Mouse (Mus musculus) CD4-positive helper T cell, adult 2 months (primary cell): ENCODE data around the gene Nat9.

Experiments used
- DNase-seq: peaks from one replicate; pipeline ENCODE4 v3.0.0-alpha.2; 2012; ENCODE audit warnings: low read depth, missing footprints, low spot score

Gene Nat9

DNA sequence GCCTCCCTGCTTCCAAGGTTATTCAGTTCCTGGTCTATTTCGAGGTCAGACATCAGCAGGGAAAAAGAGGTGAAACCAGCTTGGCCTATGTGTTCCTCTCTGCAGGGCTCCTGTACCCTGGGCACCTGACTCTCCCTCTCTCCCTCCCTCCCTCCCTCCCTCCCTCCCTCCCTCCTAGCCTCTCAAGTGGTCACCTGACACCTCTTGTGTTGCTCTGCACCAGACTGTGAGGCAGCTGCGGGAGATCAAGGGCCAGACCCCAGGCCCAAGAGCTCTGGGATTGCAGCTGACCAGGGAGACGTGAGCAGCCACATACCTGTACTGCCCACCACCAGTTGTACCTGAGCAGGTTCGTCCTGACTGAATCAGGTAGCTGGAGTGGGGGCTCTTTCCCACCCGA, 27.5 kb upstream of the Nat9 start:
- DNase-seq = no peak

DNA sequence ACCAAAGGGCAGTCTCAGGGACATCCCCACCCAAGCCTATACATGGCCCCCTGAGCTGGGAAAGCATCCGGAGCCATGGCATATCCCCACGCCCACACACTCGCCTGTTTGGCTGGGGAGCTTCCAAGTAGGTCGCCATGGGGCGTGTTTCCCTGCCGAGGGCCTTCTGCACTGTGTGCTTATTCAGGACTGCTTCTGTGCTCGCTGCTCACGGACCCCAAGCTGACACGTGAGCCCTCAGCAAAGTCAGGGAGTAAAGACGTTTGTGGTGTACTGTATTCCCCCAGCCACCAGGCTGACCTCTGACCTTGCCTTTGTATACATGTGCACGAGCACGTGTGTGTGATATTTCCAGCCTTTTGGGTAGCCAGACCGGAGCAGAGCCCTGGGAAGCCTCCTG, 24.5 kb upstream of the Nat9 start:
- no peak for DNase-seq

GRCm38 (mm10) chr11:115209958-115210357, 22.3 kb upstream of the Nat9 start:
- DNase-seq = no peak

DNA sequence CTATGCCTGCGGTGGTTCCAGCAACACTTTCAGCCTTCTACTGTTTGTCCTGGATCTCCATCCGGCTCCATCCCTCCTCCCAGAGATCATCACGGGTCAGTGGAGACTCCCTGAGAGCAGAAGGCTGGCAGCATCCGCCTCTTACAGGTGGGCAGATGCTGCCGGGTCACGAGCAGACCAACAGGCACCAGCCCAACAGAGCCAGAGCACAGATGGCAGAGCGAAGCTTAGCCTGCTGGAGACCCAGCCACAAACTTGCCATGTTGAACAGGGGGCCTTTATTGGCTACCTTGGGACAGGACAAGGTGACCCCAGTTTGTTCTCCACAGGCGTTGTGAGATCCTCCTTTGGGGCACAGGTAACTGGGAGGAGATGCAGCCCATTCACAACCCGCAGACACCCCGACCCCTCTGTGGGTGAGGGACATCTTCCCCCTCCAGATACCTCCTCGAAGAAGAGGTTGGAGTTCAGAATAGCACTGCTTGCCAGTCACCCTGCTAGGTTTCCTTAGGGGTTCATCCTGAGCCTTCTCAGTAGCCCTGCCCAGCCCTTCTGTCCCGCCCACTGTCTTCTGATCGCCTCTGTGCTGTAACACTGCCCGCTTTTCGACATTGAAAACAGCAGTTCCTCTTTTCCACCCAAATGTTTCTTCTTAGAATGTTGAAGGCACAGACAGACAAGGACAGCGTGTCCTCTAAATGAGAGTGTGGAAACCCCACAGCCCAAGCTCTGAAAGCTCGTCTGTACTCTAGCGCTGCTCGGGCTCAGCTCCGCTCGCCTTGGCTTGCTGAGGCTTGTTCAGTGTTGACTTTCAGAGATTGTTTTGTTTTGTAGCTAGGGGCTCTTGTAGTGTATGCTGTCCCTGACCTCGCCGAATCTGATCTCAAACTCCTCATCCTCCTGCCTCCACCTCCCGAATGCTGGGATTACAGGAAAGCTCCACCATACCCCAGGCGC, 21.4 kb upstream of the Nat9 start:
- no peak for DNase-seq

DNA sequence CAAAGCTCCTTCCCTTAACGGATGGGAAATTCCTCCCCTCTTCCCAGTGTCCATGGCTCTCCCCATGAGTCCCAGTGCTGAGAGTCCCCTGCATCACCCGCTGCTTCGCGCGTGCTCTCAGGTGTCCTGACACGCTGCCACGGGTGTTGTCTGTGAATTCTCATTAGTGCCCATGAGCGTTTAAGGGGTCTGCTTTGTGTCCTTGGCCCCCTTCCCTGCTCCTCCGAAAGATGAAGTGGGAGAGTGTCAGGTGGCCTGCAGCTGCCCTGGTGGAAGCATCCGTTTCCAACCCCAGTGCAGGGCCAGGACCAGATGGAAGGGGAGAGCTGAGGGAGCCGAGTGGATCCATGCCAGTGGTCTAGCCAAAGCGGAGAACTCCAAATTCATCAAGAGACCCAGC, 20.5 kb upstream of the Nat9 start:
- DNase-seq = no peak

GRCm38 (mm10) chr11:115202756-115203155, 15.1 kb upstream of the Nat9 start:
- no peak for DNase-seq

- peak; percentile 78 for DNase-seq
Measured at GRCm38 (mm10) chr11:115202316-115202715, 14.7 kb upstream of the Nat9 start.

- no peak for DNase-seq
Measured at GRCm38 (mm10) chr11:115200520-115200919, 12.9 kb upstream of the Nat9 start.

- DNase-seq = peak; percentile 78
Measured at GRCm38 (mm10) chr11:115198932-115199384, 11.3 kb upstream of the Nat9 start.

DNA sequence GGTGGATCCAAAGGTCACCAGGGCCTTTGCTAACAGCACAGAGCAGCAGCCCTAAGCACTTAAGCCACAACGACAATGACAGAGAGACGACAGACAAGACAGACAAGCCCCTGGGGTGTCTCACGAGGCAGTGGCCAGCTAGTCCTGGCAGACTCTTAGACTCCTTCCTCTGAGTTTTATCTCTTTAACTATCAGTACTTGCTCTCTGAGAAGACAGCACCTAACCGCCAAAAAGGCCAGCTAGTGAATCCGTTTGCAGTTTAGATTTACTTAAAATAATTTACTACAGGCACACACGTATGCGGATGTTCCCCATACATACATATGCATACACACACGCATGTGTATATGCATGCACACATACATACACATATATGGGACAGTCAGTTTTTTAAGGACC, 9.9 kb upstream of the Nat9 start:
- no peak for DNase-seq

DNA sequence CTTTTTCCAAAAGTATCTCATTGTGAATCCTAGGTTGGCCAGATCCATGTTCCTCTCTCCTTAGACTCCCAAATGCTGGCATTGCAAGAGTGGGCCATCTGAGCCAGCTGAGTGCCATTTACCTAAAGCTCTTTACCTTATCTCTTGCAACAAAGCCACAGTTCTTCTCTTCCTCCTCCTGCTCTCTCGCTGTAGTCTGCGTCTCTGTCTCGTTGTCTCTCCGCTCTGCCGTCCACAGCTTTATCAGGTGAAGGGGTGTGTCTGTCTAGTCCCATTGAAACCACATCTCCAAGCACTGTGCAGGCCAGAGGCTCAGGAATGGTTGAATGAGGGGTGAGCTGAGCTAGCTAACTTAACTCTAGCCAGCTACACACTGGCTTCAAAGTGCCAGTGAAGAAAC, 8.3 kb upstream of the Nat9 start:
- no peak for DNase-seq

DNA sequence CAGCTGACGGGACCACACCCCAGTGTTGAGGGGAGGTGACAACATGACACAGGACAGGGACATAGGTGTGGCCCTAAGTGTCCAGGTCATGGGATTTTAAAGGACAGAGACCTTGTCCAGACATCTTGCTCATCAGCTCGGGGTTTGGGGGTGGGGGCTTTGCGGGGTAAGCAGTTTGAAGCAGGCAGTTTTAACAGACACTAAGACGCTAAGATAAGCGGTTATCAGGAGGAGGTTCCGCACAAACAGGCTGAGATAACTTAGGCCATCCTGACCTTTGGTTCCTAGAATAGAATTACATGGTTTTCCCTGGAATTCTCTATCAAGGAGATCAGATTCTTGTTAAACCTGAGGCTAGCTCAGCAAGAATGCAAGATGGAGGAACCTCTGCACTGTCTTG, 7.0 kb upstream of the Nat9 start:
- DNase-seq = no peak

DNA sequence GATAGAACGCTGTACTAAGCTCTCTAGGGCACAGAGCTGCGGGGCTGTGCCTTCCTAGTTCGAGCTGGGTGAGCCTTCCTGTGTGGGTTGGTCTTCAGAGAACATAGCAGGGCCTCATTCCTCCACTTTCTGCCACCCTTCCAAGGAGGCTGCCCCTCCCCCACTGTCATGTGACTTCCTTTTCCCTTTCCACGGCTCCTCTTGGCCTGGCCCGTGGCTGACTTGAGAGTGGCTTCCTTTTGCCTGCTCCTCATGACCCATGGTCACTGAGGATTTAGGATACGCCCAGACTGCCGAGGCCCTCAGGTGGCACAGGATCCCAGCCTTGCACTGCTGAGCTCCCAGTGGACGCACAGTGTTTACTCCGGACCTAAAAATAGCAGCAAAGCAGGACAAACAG, 4.5 kb upstream of the Nat9 start:
- no peak for DNase-seq

GRCm38 (mm10) chr11:115189304-115189703, 1.6 kb upstream of the Nat9 start:
- no peak for DNase-seq

DNA sequence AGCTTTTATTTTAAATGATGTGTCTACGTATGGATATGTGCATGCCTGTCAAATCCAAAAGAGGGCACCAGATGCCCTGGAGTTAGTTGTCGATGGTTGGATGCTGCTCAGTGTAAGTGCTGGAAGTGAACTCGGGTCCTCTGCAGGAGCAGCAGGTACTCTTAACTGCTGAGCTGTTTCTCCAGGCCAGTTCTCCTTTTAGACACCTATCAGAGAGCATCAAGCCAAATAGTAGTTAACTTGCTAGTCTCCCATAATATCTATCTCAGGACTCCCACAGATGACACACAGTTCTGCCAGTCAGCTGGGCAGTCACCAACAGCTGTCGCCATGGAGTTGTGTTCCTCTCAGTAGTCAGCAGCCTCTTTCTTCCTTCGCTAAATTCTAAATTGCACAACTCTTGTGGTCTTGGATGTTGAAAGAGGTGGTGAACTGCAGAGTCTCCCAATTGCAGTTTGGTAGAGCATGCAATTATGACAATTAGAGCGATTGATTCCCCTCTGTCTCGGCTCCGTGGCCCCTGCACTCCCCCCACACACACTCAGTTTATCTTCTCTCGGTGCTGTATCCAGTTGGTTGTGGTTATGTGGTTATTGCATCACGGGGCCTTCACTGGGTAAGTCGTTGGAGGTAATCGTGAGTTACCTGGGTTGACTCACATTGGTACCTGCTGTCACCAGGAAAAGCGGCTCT, 1.0 kb upstream of the Nat9 start:
- no peak for DNase-seq

DNA sequence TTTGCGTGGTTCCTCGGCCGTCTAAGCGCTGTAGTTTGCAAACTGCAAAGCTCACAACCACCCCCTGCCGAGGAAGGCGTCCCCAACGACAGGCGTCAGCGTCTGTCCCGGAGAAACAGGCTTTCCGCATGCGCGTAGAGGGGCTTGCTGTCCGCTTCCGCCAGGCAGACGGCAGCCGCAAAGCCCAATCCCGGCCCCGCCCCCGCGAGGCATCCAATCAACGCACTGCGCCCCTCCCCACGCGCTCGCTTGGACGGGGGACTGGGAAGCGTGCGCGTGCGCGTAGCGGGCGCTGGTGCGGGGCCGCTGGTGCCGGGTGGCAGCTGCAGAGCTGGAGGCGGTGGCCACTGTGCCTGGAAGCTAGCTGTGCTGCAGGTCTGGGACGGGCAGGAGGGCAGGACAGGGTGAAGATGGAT, 427 bp downstream of the Nat9 start, which contains the start of gene Tmem104:
Gene Tmem104 (plus strand): TSS at position 264 of the 416 bp plus-strand sequence.
- DNase-seq = peak; percentile 99

- DNase-seq = peak; percentile 62
Measured at GRCm38 (mm10) chr11:115184973-115185372, 2.7 kb downstream of the Nat9 start.

- peak; percentile 83 for DNase-seq
Measured at GRCm38 (mm10) chr11:115181913-115182638, 5.6 kb downstream of the Nat9 start.

DNA sequence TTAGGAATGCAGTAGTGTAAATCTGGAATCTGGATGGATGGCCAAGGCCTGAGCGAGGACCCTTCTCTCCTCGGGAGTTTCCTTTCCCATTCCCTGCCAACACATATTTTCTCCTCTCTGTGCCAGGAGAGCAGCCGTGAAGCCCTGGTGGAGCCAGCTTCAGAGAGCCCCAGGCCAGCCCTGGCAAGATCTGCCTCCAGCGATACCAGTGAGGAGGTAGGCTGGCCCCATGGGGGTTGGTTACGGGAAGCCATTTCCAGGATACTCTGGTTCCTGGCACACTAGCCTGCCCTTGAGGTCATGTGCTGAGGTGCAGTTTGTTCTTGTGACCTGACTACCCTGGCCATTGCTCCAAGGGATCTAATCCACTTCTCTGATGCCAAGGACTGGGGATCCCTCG, 7.8 kb downstream of the Nat9 start:
- DNase-seq = no peak

DNA sequence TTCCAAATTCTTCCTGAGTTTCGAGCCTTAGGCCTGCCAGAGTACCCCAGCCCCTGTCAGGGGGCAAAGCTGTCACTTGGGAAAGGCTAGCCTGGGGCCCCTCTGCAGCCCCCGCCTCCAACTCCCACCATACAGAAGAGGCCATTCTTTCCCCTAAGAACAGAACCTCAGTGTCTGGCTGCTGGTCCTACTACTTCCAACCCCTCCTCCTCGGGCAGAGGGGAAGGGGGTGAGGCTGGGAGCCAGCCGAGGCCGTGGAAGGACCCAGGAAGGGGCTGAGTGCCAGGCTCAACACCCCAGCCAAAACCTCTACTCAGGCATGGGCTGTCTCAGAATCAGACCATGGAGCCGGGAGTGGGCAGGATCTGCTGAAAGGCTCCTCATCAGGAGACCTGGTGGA, 8.5 kb downstream of the Nat9 start:
- no peak for DNase-seq

GRCm38 (mm10) chr11:115178766-115179165, 8.9 kb downstream of the Nat9 start:
- no peak for DNase-seq
